Mouse (Mus musculus) layer of hippocampus, postnatal 25 days (tissue): ENCODE measurements at regions not wholly inside any gene's neighbourhood (a gene's known extent, or its start where the extent isn't known, plus 50 kb on each side); places are given as distances from the start of the nearest gene placed in this dataset.
"Not testable (repeated sequence)": the region's sequence is repeated elsewhere in the genome, so short reads cannot be mapped to it uniquely, and the experiment has no call there.

Source experiments
- DNase-seq, 2 experiments: peaks; one replicate each; pipeline ENCODE4 v3.0.0; 2022; ENCODE audit warnings: mixed read lengths in 2 of 2, low spot score in 1 of 2; ENCODE audit errors: extremely low spot score in 1 of 2

DNA sequence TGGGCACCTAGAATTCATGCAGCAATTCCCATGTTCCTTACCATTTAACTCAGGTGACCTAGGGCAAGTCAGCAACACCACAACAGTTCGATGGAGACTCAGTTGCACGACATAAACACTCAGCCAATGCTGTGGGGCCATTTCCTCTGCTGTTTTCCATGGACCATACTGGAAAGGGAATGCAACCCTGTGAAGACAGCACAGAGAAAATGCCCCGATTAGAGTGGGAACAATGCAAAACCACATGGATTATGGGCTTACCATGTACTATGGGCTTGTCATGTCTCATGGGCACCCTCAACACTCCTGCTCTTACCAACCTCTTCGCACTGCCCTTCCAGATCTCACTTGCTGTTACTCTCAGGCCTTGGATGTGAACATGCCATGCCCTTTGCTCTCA is 207.6 kb downstream of the Snurf start:
- DNase-seq, result not testable (repeated sequence)

DNA sequence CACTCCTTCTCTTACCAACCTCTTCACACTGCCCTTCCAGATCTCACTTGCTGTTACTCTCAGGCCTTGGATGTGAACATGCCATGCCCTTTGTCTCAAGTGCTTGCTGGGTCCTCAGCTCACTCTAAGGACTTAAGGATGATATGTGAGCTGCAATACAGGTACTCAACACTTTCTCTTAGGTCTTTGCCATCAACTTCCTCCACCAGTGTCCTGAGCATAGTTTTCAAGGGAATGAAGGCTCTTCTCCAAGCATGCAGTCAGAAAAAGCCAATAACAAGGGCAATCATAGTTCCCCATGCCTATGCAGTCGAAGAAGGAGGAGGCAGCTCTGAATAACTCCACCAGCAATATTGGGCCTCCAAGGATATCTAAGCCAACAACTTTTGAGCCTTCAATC is 235.1 kb downstream of the Snurf start:
- DNase-seq, result peak in 1 of 2 experiments; percentile 5

DNA sequence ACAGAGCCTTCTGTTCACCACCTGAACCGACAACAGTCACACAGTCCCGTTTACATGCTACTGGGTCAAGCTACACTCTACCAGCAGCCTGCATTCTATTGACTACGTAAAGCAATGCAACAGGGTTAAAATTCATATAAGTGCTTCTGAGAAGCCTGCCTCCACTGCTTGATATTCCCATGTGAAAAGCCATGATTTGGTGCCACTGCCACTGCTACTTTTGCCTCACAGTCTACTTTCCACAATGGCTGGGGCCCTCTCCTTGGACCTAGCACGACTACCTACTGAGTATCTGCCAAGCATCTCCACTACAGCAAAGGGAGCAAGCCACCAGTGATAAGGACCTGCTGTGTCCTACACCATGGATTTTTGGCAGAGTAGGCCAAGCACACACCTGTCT is 236.2 kb downstream of the Snurf start:
- DNase-seq, result peak in 1 of 2 experiments; percentile 7

DNA sequence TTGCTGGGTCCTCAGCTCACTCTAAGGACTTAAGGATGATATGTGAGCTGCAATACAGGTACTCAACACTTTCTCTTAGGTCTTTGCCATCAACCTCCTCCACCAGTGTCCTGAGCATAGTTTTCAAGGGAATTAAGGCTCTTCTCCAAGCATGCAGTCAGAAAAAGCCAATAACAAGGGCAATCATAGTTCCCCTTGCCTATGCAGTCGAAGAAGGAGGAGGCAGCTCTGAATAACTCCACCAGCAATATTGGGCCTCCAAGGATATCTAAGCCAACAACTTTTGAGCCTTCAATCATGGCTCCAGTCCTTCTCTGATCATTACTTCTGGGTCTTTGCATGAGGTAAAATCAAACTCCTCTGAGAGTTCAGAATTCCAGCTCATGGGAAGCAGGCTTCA is 237.5 kb downstream of the Snurf start:
- not testable (repeated sequence) for DNase-seq
